Mouse (Mus musculus) layer of hippocampus, postnatal 36 days (tissue): ENCODE data around the gene Gm36079. TPM values are rescaled to one million over a fixed set of nuclear protein-coding genes. Genes with fewer than 3 reads are reported as not detected.
"Not testable (repeated sequence)": the region's sequence is repeated elsewhere in the genome, so short reads cannot be mapped to it uniquely, and the experiment has no call there.

ENCODE experiments used
- DNase-seq, 2 experiments: peaks; one replicate each; pipeline ENCODE4 v3.0.0; 2022
- total RNA-seq, 2 experiments: library from RNA; stranded (reverse); gene quantifications; 2 replicates each; pipeline ENCODE4 v1.2.3; 2021

Gm36079 gene
- not detected for total RNA-seq

GRCm38 (mm10) chr13:120026911-120027310 is at the start of gene Gm36079:
Gm36079 (minus strand) TSS chr13:120027011.
- DNase-seq: not testable (repeated sequence)

GRCm38 (mm10) chr13:120070878-120071277 is 44.1 kb upstream of the Gm36079 start:
- not testable (repeated sequence) for DNase-seq

GRCm38 (mm10) chr13:120070012-120070598 is 43.3 kb upstream of the Gm36079 start:
- not testable (repeated sequence) for DNase-seq

GRCm38 (mm10) chr13:120063439-120064089 is 36.8 kb upstream of the Gm36079 start:
- not testable (repeated sequence) for DNase-seq

GRCm38 (mm10) chr13:120062903-120063302 is 36.1 kb upstream of the Gm36079 start:
- not testable (repeated sequence) for DNase-seq

GRCm38 (mm10) chr13:120052085-120052484 is 25.3 kb upstream of the Gm36079 start, which contains the start of gene Gm21188:
Gm21188 (minus strand) TSS chr13:120052194.
- DNase-seq: not testable (repeated sequence)

GRCm38 (mm10) chr13:120048608-120049007 is 21.8 kb upstream of the Gm36079 start:
- not testable (repeated sequence) for DNase-seq

GRCm38 (mm10) chr13:120048186-120048585 is 21.4 kb upstream of the Gm36079 start:
- DNase-seq: not testable (repeated sequence)

GRCm38 (mm10) chr13:120046422-120047209 is 19.8 kb upstream of the Gm36079 start:
- DNase-seq: not testable (repeated sequence)

- not testable (repeated sequence) for DNase-seq
These were observed 14.3 kb upstream of the Gm36079 start for GRCm38 (mm10) chr13:120041145-120041544.

GRCm38 (mm10) chr13:120037881-120038280 is 11.1 kb upstream of the Gm36079 start:
- not testable (repeated sequence) for DNase-seq

GRCm38 (mm10) chr13:120036577-120037115 is 9.8 kb upstream of the Gm36079 start:
- not testable (repeated sequence) for DNase-seq

GRCm38 (mm10) chr13:120035151-120035550 is 8.3 kb upstream of the Gm36079 start:
- peak in 1 of 2 experiments; percentile 18 for DNase-seq

GRCm38 (mm10) chr13:120034637-120035036 is 7.8 kb upstream of the Gm36079 start:
- not testable (repeated sequence) for DNase-seq

GRCm38 (mm10) chr13:120033516-120034190 is 6.8 kb upstream of the Gm36079 start:
- DNase-seq: not testable (repeated sequence)

GRCm38 (mm10) chr13:120031676-120032075 is 4.9 kb upstream of the Gm36079 start:
- peak in 1 of 2 experiments; percentile 11 for DNase-seq

- not testable (repeated sequence) for DNase-seq
These were observed 557 bp upstream of the Gm36079 start for GRCm38 (mm10) chr13:120027368-120027767.

- DNase-seq: not testable (repeated sequence)
These were observed 438 bp downstream of the Gm36079 start for GRCm38 (mm10) chr13:120026373-120026772.

GRCm38 (mm10) chr13:120025576-120025975 is 1.2 kb downstream of the Gm36079 start:
- DNase-seq: peak in 1 of 2 experiments; percentile 7

GRCm38 (mm10) chr13:120025004-120025403 is 1.8 kb downstream of the Gm36079 start:
- DNase-seq: not testable (repeated sequence)

GRCm38 (mm10) chr13:120024581-120024980 is 2.2 kb downstream of the Gm36079 start:
- DNase-seq: not testable (repeated sequence)

GRCm38 (mm10) chr13:120021477-120021876 is 5.3 kb downstream of the Gm36079 start:
- DNase-seq: not testable (repeated sequence)
